Mouse (Mus musculus): ENCODE data around the gene Gjd3. TPM values are rescaled to one million over a fixed set of nuclear protein-coding genes. Genes with fewer than 3 reads are reported as not detected.
A peak's percentile ranks its signal among the peaks of the same experiment; 100 is the strongest.

Gjd3 gene
- polyA plus RNA-seq, 1 experiment, result 0.05 TPM

- peaks cover 36% of the 10 kb centered on the region for H3K79me2 ChIP-seq (ENCODE audit: control insufficient read depth, insufficient read depth)
Measured at GRCm38 (mm10) chr11:98937914-98938694, 44.7 kb downstream of the Gjd3 start.

GRCm38 (mm10) chr11:98937410-98937913, 45.4 kb downstream of the Gjd3 start:
- TF ChIP-seq USF1 (IDR thresholded peaks at IDR 0.05; ENCODE audit: low read depth), result peak; percentile 76
- peak in 1 of 3 experiments; percentile 34 for TF ChIP-seq MYOD1 (IDR thresholded peaks at IDR 0.05; ENCODE audit: control insufficient read depth in 1 of 3, insufficient read length in 2 of 3, low read depth in 2 of 3)
- peak; percentile 41 for TF ChIP-seq POLR2AphosphoS2 (IDR thresholded peaks at IDR 0.05; ENCODE audit: insufficient read length, low read depth)
- no peak for TF ChIP-seq CEBPB (IDR thresholded peaks at IDR 0.05; ENCODE audit: insufficient read depth, poor library complexity, severe bottlenecking)
- no peak for TF ChIP-seq REST (IDR thresholded peaks at IDR 0.05; ENCODE audit: insufficient read depth, insufficient read length)
- peak; percentile 51 for TF ChIP-seq POLR2A (IDR thresholded peaks at IDR 0.05; ENCODE audit: insufficient read length, low read depth)
- no peak for TF ChIP-seq TCF3 (IDR thresholded peaks at IDR 0.05; ENCODE audit: insufficient read length, low read depth)
- TF ChIP-seq SRF (IDR thresholded peaks at IDR 0.05; ENCODE audit: control insufficient read depth, insufficient read length, low read depth), result peak; percentile 45
- TF ChIP-seq MYOG (IDR thresholded peaks at IDR 0.05; ENCODE audit: control insufficient read depth in 1 of 3, insufficient read depth in 1 of 3, insufficient read length in 2 of 3, low read depth in 2 of 3), result no peak
- no peak for TF ChIP-seq E2F4 (IDR thresholded peaks at IDR 0.05; ENCODE audit: insufficient read depth)
- TF ChIP-seq MAX (IDR thresholded peaks at IDR 0.05; ENCODE audit: low read depth), result no peak
- Histone ChIP-seq H3K27me3 (ENCODE audit: control insufficient read depth, insufficient read depth, insufficient read length) (no peaks in the 10 kb centered on the region), H3K4me3 (peak overlapping the region; percentile 73), H3K36me3 (ENCODE audit: control insufficient read depth, insufficient read depth) (no peaks in the 10 kb centered on the region), H3ac (ENCODE audit: control insufficient read depth, insufficient read length) (peak overlapping the region; percentile 73), H3K79me2 (ENCODE audit: control insufficient read depth, insufficient read depth) (peaks cover 36% of the 10 kb centered on the region), H3K4me2 (ENCODE audit: low read depth) (peak overlapping the region; percentile 96)

More at GRCm38 (mm10) chr11:98937914-98938694, 44.7 kb downstream of the Gjd3 start:
- TF ChIP-seq MAX (IDR thresholded peaks at IDR 0.05; ENCODE audit: low read depth) (no peak), POLR2AphosphoS2 (IDR thresholded peaks at IDR 0.05; ENCODE audit: insufficient read length, low read depth) (peak; percentile 52), POLR2A (IDR thresholded peaks at IDR 0.05; ENCODE audit: insufficient read length, low read depth) (peak; percentile 51), TCF12 (IDR thresholded peaks at IDR 0.05; ENCODE audit: insufficient read depth, poor library complexity, severe bottlenecking) (no peak), MYOD1 (IDR thresholded peaks at IDR 0.05; ENCODE audit: control insufficient read depth in 1 of 3, insufficient read length in 2 of 3, low read depth in 2 of 3) (no peak), TCF3 (IDR thresholded peaks at IDR 0.05; ENCODE audit: insufficient read length, low read depth) (no peak), MYOG (IDR thresholded peaks at IDR 0.05; ENCODE audit: control insufficient read depth in 1 of 3, insufficient read depth in 1 of 3, insufficient read length in 2 of 3, low read depth in 2 of 3) (peak in 1 of 3 experiments; percentile 64)
- H3K36me3 ChIP-seq (ENCODE audit: control insufficient read depth, insufficient read depth), result no peaks in the 10 kb centered on the region
- peak overlapping the region; percentile 73 for H3K4me3 ChIP-seq
- H3K4me2 ChIP-seq (ENCODE audit: low read depth), result peak overlapping the region; percentile 96
- no peaks in the 10 kb centered on the region for H3K27me3 ChIP-seq (ENCODE audit: control insufficient read depth, insufficient read depth, insufficient read length)
- peak overlapping the region; percentile 73 for H3ac ChIP-seq (ENCODE audit: control insufficient read depth, insufficient read length)

GRCm38 (mm10) chr11:98936606-98937409, 46.0 kb downstream of the Gjd3 start:
- H3K4me3 ChIP-seq, result peak overlapping the region; percentile 73

GRCm38 (mm10) chr11:98936170-98936569, 46.6 kb downstream of the Gjd3 start:
- H3ac ChIP-seq (ENCODE audit: control insufficient read depth, insufficient read length), result peak overlapping the region; percentile 73
- peak overlapping the region; percentile 88 for H3K4me2 ChIP-seq (ENCODE audit: low read depth)
- peak overlapping the region; percentile 73 for H3K4me3 ChIP-seq
- H3K36me3 ChIP-seq (ENCODE audit: control insufficient read depth, insufficient read depth), result no peaks in the 10 kb centered on the region
- no peaks in the 10 kb centered on the region for H3K27me3 ChIP-seq (ENCODE audit: control insufficient read depth, insufficient read depth, insufficient read length)
- TF ChIP-seq REST (IDR thresholded peaks at IDR 0.05; ENCODE audit: insufficient read depth, insufficient read length) (no peak), POLR2AphosphoS2 (IDR thresholded peaks at IDR 0.05; ENCODE audit: insufficient read length, low read depth) (peak; percentile 95), POLR2A (IDR thresholded peaks at IDR 0.05; ENCODE audit: insufficient read length, low read depth) (peak; percentile 93)
- peaks cover 28% of the 10 kb centered on the region for H3K79me2 ChIP-seq (ENCODE audit: control insufficient read depth, insufficient read depth)

More at GRCm38 (mm10) chr11:98936606-98937409, 46.0 kb downstream of the Gjd3 start:
- no peaks in the 10 kb centered on the region for H3K27me3 ChIP-seq (ENCODE audit: control insufficient read depth, insufficient read depth, insufficient read length)
- H3ac ChIP-seq (ENCODE audit: control insufficient read depth, insufficient read length), result peak overlapping the region; percentile 73
- TF ChIP-seq USF1 (IDR thresholded peaks at IDR 0.05; ENCODE audit: low read depth), result no peak
- peak in 1 of 3 experiments; percentile 25 for TF ChIP-seq MYOD1 (IDR thresholded peaks at IDR 0.05; ENCODE audit: control insufficient read depth in 1 of 3, insufficient read length in 2 of 3, low read depth in 2 of 3)
- no peak for TF ChIP-seq SRF (IDR thresholded peaks at IDR 0.05; ENCODE audit: control insufficient read depth, insufficient read length, low read depth)
- TF ChIP-seq MAX (IDR thresholded peaks at IDR 0.05; ENCODE audit: low read depth), result no peak
- no peak for TF ChIP-seq E2F4 (IDR thresholded peaks at IDR 0.05; ENCODE audit: insufficient read depth)
- no peak for TF ChIP-seq POLR2A (IDR thresholded peaks at IDR 0.05; ENCODE audit: insufficient read length, low read depth)
- TF ChIP-seq TCF3 (IDR thresholded peaks at IDR 0.05; ENCODE audit: insufficient read length, low read depth), result no peak
- no peak for TF ChIP-seq TCF12 (IDR thresholded peaks at IDR 0.05; ENCODE audit: insufficient read depth, poor library complexity, severe bottlenecking)
- no peak for TF ChIP-seq REST (IDR thresholded peaks at IDR 0.05; ENCODE audit: insufficient read depth, insufficient read length)
- no peak for TF ChIP-seq MYOG (IDR thresholded peaks at IDR 0.05; ENCODE audit: control insufficient read depth in 1 of 3, insufficient read depth in 1 of 3, insufficient read length in 2 of 3, low read depth in 2 of 3)
- TF ChIP-seq POLR2AphosphoS2 (IDR thresholded peaks at IDR 0.05; ENCODE audit: insufficient read length, low read depth), result peak; percentile 46
- no peak for TF ChIP-seq CEBPB (IDR thresholded peaks at IDR 0.05; ENCODE audit: insufficient read depth, poor library complexity, severe bottlenecking)
- H3K79me2 ChIP-seq (ENCODE audit: control insufficient read depth, insufficient read depth), result peaks cover 34% of the 10 kb centered on the region
- H3K36me3 ChIP-seq (ENCODE audit: control insufficient read depth, insufficient read depth), result no peaks in the 10 kb centered on the region
- H3K4me2 ChIP-seq (ENCODE audit: low read depth), result peak overlapping the region; percentile 88

Data from myocyte (in vitro differentiated cells).